Mouse (Mus musculus) testis, adult 2 months (tissue): ENCODE data around the gene Ch25h.

Source experiments
- CTCF ChIP-seq: fragments of 200-500 bp; IDR thresholded peaks from 2 replicates; pipeline ENCODE4 v1.5.1; 2012; ENCODE audit warnings: low read depth, mild to moderate bottlenecking, inconsistent platforms, low read length, moderate library complexity; ENCODE audit not compliant: control insufficient read depth, insufficient read depth, insufficient replicate concordance
- POLR2A ChIP-seq: fragments of 200-500 bp; IDR thresholded peaks from 2 replicates; pipeline ENCODE4 v1.6.1; 2012; ENCODE audit warnings: low read depth, mild to moderate bottlenecking, inconsistent platforms, low read length, moderate library complexity; ENCODE audit not compliant: control insufficient read depth

DNA sequence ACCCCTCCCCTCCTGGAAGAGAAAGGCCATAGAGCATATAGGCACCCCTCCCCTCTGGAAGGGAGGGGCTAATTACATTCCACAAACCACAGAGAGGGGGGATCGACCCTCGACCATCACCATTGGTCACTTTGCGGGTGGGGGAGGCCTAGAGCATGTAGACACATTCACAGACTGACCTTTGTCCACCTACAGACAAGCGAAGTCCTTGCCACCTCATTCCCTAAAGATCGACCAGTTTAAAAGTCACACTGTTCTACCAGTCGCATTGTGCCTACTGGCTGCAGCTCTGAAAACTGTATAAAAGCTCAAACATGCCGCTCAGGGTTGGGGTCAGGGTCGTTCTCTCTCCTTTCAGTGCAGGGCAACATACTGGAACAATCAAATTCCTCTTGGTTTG lies 36.6 kb upstream of the Ch25h start:
- no peak for TF ChIP-seq CTCF
- TF ChIP-seq POLR2A, result no peak
